Mouse (Mus musculus): ENCODE data around the gene Stkld1.
A peak's percentile ranks its signal among the peaks of the same experiment; 100 is the strongest.

Gene Stkld1

GRCm38 (mm10) chr2:26915927-26916728 is 17.7 kb upstream of the Stkld1 start, which contains the start of the genes Surf2 and Surf1:
TSS of gene Surf2 (plus strand) at chr2:26916367.
TSS of gene Surf1 (minus strand) at chr2:26916530.
- DNase-seq (ENCODE audit: low spot score), result peak; percentile 67

- no peak for DNase-seq (ENCODE audit: low spot score)
These were observed 17.1 kb upstream of the Stkld1 start for GRCm38 (mm10) chr2:26916738-26917137.

GRCm38 (mm10) chr2:26919684-26920083 is 14.2 kb upstream of the Stkld1 start:
- DNase-seq (ENCODE audit: low spot score), result no peak

- no peak for DNase-seq (ENCODE audit: low spot score)
These were observed 13.5 kb upstream of the Stkld1 start for GRCm38 (mm10) chr2:26920190-26920855.

GRCm38 (mm10) chr2:26921784-26922183 is 12.1 kb upstream of the Stkld1 start:
- DNase-seq (ENCODE audit: low spot score), result no peak

GRCm38 (mm10) chr2:26927745-26928476 is 5.9 kb upstream of the Stkld1 start:
- no peak for DNase-seq (ENCODE audit: low spot score)

GRCm38 (mm10) chr2:26930390-26930789 is 3.5 kb upstream of the Stkld1 start:
- DNase-seq (ENCODE audit: low spot score), result no peak

GRCm38 (mm10) chr2:26932473-26933303 is 1.2 kb upstream of the Stkld1 start:
- DNase-seq (ENCODE audit: low spot score), result no peak

GRCm38 (mm10) chr2:26935286-26935685 is 1.4 kb downstream of the Stkld1 start:
- no peak for DNase-seq (ENCODE audit: low spot score)

- DNase-seq (ENCODE audit: low spot score), result no peak
These were observed 2.6 kb downstream of the Stkld1 start for GRCm38 (mm10) chr2:26936425-26936824.

GRCm38 (mm10) chr2:26941539-26941938 is 7.7 kb downstream of the Stkld1 start:
- DNase-seq (ENCODE audit: low spot score), result no peak

GRCm38 (mm10) chr2:26943253-26943652 is 9.4 kb downstream of the Stkld1 start:
- no peak for DNase-seq (ENCODE audit: low spot score)

- no peak for DNase-seq (ENCODE audit: low spot score)
These were observed 16.6 kb downstream of the Stkld1 start for GRCm38 (mm10) chr2:26950411-26950810.

GRCm38 (mm10) chr2:26951346-26951905 is 17.6 kb downstream of the Stkld1 start:
- no peak for DNase-seq (ENCODE audit: low spot score)

GRCm38 (mm10) chr2:26952193-26952592 is 18.3 kb downstream of the Stkld1 start:
- DNase-seq (ENCODE audit: low spot score), result no peak

- no peak for DNase-seq (ENCODE audit: low spot score)
These were observed 19.0 kb downstream of the Stkld1 start for GRCm38 (mm10) chr2:26952866-26953265.

GRCm38 (mm10) chr2:26954735-26955395 is 21.0 kb downstream of the Stkld1 start:
- DNase-seq (ENCODE audit: low spot score), result no peak

GRCm38 (mm10) chr2:26956811-26957487 is 23.1 kb downstream of the Stkld1 start:
- DNase-seq (ENCODE audit: low spot score), result no peak

- no peak for DNase-seq (ENCODE audit: low spot score)
These were observed 23.6 kb downstream of the Stkld1 start for GRCm38 (mm10) chr2:26957488-26957859.

- DNase-seq (ENCODE audit: low spot score), result no peak
These were observed 26.9 kb downstream of the Stkld1 start for GRCm38 (mm10) chr2:26960756-26961155.

All from ovary, adult 18-20 months (tissue).